Mouse (Mus musculus) kidney, adult 11 months (tissue): ENCODE results near the gene Mypn.

Experiments
- DNase-seq: peaks from one replicate; pipeline ENCODE4 v3.0.0; 2022

Gene Mypn

GRCm38 (mm10) chr10:63099521-63099920, 104.2 kb downstream of the Mypn start, which contains the start of gene Atoh7:
Gene Atoh7, plus strand, starts transcription at chr10:63099651.
- no peak for DNase-seq

DNA sequence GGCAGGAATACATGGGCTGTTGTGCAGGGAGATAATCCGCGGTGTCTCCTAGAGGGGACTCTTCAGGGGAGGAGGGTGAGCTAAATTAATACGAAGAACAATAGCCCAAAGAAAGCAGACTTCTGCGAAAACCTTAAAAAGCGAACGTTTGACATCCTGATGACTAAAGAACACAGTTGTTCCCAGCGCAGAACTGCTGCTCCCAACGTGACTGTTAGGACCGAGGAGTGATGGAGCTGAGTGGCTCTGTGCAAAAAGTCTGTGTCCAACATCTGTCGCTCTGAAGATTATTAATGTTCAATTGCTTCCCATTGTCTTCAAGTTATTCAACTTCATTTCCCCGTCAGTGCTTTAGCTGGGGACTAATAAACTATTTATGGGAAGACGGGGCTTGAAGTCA, 105.6 kb downstream of the Mypn start:
- no peak for DNase-seq

DNA sequence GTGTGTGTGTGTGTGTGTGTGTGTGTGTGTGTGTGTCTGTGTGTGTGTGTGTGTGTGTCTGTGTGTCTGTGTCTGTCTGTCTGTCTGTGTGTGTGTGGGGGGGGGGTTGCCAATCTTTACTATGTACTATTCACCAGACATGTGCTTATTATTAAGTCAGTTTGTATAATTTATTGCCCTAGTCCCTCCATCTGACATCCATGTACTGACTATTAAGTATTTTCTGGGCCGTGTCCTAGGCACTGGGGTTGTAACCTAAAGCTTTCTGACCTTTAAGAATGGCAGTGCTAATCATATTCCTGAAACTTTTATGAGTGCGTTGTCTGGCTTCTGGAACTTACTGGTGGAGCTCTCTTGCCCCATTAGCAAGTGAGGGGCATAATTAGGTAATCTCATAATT, 107.0 kb downstream of the Mypn start:
- DNase-seq: no peak

DNA sequence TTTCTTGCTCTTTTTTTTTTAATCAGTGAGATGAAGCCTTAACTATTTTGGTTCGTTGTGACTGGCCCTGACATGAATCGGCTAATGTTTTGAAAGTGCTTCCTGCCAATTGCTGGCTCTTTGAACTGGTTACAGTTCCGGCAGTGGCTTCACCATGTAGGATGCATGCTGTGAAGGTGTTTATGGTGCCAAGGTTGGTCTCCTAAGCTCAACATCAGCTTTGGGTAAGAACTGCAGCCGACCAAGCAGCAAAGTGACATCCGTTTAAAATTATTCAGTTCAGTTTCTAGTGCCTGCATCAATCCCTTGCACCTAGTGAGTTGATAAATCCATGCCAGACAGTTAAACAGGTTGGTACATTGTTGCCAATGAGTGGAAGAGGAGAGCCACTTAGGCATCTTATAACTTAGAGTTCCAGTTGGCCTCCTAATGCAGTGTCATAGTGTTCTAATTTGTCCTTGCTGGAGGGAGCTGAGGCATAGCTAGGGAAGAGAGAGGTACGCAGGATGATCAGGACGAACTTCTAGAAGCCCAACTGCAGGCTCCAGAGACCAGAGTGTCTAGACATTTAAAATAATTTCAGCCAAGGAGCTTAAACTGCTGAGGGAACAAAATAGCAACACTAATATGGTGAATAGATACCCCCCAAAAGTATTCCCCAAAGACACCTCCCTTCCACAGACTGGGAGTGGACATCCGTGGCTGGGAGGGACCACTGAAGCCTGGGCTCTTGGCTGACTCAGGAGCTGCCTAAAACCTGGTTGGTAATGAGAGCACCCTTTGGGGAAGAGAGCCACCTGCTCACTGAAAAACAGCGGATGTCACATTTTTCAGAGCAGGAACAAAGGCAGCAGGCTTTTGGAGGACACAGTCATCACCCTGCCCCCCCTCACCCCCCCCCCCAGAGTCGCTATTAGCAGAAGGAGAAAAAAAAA, 110.9 kb downstream of the Mypn start:
- no peak for DNase-seq

DNA sequence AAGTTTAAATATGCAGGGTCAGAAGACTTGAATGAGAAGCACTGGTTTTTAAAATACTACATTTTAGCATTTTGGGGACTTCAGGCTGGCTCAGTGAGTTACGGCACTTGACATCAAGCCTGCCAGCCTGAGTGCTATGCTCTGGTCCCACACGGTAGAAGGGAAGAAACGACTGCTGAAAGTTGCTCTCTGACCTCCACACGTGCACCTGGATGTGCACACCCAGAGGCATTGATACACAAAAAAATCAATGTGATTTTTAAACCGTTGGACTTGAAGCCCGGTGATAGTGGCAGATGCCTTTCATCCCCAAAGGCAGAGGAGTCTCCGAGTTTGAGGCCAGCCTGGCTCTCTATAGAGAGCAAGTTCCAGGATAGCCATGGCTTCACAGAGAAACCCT, 111.8 kb downstream of the Mypn start:
- no peak for DNase-seq

DNA sequence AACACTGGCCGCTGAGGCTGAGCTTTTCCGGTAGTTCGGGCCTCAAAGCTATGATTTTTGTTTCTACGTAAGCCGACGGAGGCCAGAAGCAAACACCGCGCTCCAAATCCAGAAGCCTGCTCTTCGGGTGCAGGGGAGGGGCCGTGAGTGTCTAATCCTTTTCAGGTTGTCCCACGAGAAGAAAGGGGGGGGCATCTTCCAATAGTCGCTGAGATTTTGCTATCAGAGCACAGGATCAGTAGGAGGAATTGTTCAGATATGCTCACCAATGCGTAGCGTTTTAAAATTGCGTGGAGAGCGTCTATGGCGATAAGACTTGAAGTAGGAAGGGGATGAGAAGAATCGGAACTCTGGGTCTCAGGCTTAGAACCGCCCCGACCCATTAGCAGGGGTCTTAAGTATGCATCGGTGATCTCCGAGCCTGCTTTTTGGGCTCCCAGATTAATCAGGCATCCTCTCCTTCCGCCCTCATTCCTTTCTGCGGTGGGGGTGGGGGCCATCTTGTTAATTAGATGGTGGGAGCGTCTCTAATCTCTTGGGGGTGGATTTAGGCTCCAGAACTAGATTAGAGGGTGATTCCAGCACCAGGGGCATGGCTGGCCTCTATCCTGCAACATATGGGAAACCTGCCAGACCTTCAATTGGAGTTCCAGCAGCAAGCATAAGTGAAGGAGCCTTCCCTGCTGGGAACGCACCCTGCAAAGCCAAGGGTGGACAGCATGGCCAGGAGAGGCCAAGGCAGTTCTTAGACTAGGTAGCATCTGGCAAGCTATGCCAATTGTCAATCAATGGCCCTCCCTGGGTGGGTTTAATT, 113.8 kb downstream of the Mypn start:
- no peak for DNase-seq

DNA sequence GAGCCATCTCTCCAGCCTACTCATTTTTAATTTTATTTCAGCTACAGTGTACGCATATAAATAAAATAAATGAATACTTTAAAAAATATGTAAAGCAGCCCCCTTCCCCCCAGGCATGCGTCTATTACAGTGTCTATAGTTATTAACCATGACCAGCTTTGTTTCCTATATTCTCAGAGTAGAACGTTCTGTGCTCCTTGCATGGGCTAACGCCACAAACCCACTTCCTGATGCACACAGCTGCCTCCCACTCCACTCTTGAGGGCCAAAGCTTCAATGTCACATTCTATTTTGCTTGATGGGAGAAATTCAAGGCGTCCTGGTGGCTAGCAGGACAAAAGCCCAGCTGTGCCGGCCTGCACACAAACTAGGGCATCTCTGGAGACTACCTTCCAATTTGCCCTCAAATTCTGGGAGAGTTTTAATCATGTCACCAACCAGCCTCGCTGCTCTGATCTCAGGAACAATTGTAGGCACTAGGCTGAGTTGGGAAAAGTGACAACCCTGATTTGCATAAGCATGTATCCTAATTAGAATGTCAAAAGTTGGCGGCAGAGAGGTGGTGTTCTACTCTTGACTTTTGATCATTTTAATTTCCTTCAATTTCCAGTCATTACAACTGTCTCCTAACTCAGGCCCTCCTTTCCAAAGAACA, 114.5 kb downstream of the Mypn start:
- DNase-seq: no peak

DNA sequence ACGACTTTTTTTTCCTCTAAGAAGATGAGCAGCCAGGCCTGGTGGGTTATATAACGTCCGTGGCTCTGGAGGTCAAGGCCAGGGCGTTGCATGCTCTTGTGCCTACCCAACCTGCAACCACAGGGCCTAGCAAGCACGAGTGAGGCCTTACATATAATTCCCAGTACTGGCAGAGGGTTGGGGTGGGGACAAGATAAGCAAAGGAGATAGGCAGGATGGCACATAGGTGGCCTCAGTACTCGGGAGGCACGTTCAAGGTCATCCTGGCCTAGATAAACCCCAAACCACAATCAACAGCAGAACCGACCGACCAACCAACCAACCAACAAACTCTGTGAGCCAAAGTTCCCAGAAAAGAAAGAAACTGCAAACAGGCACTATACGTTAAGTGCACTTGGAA, 117.4 kb downstream of the Mypn start:
- DNase-seq: no peak

DNA sequence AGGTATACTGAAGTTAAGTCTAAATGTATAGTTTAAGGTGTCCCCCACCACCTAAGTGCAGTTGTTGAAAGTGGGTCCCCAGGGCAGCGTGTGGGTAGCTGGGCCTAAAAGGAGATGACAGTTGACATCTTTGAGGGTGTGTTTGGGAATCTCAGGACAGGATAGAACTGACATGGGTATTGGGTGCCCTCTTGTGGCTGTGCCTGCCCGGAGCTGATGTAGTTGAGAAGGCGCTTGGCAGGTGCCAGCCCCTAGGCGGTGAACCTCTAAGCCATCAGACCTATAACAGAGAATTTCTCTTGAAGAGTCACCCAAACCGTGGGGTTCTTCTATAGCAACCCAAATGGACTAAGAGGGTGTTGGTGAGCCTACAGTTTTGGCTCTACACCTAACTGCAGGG, 137.8 kb downstream of the Mypn start:
- DNase-seq: peak; percentile 78
